Mouse (Mus musculus) liver, adult 2 months (tissue): Measurements from ENCODE around the gene Syt1. TPM values are rescaled to one million over a fixed set of nuclear protein-coding genes. Genes with fewer than 3 reads are reported as not detected.

Experiments used
- DNase-seq: peaks from one replicate; pipeline ENCODE4 v3.0.0-alpha.2; 2011; ENCODE audit warnings: low read depth, low spot score; ENCODE audit errors: extremely low read depth
- H3K27ac ChIP-seq: fragments of 200-500 bp; replicated peaks from 2 replicates; pipeline ENCODE4 v1.5.1; 2012; ENCODE audit warnings: low read depth, mild to moderate bottlenecking, control low read depth, inconsistent platforms, low read length; ENCODE audit not compliant: insufficient read depth
- H3K27me3 ChIP-seq: fragments of 200-500 bp; 2 replicates; pipeline ENCODE4 v1.6.1; 2012; ENCODE audit warnings: mild to moderate bottlenecking, moderate library complexity, low read length, inconsistent platforms; ENCODE audit not compliant: control insufficient read depth, insufficient read depth
- H3K36me3 ChIP-seq: fragments of 200-500 bp; 2 replicates; pipeline ENCODE4 v1.6.1; 2012; ENCODE audit warnings: low read length, inconsistent platforms; ENCODE audit not compliant: control insufficient read depth, insufficient read depth
- H3K4me1 ChIP-seq: fragments of 200-500 bp; 2 replicates; pipeline ENCODE4 v1.6.1; 2011; ENCODE audit warnings: low read length; ENCODE audit not compliant: control insufficient read depth, insufficient read depth
- H3K4me3 ChIP-seq: fragments of 200-500 bp; 2 replicates; pipeline ENCODE4 v1.5.1; 2011; ENCODE audit warnings: low read depth, mild to moderate bottlenecking, control low read depth, low read length, moderate library complexity; ENCODE audit not compliant: insufficient read depth
- H3K79me2 ChIP-seq: fragments of 200-500 bp; 2 replicates; pipeline ENCODE4 v1.6.1; 2012; ENCODE audit warnings: inconsistent platforms, mild to moderate bottlenecking, low read length, moderate library complexity; ENCODE audit not compliant: control insufficient read depth, insufficient read depth
- H3K9ac ChIP-seq: fragments of 200-500 bp; 2 replicates; pipeline ENCODE4 v1.6.1; 2012; ENCODE audit warnings: low read depth, mild to moderate bottlenecking, control low read depth, inconsistent platforms, low read length
- CTCF ChIP-seq: fragments of 200-500 bp; IDR thresholded peaks from 2 replicates; pipeline ENCODE4 v1.5.1; 2011; ENCODE audit warnings: low read depth, low read length, control low read depth
- POLR2A ChIP-seq: fragments of 200-500 bp; IDR thresholded peaks from 2 replicates; pipeline ENCODE4 v1.6.1; 2011; ENCODE audit warnings: low read length, control low read depth; ENCODE audit not compliant: insufficient read depth; ENCODE audit errors: extremely low read depth
- WGBS: fragments of 180-500 bp; shearing (Covaris S2); methylation state at CpG from one replicate; pipeline ENCODE4 v1.1.7; 2018; 5-methylcytosine and 5-hydroxymethylcytosine counted together
- polyA plus RNA-seq: library from polyadenylated mRNA; depleted of rRNA; stranded (reverse); fragments of >200 nt; gene quantifications from 2 replicates; pipeline ENCODE4 v1.2.3, GENCODE M21; 2012; rRNA removed
- total RNA-seq: library from RNA; depleted of rRNA; stranded (reverse); fragments of >200 nt; gene quantifications from 2 replicates; pipeline ENCODE4 v1.2.3, GENCODE M21; 2014; rRNA removed

The Syt1 gene
- total RNA-seq (4.7 and 5.8 TPM in 2 replicates), polyA plus RNA-seq (1.3 and 2.5 TPM in 2 replicates)

GRCm38 (mm10) chr10:109010241-109011193 lies at the start of gene Syt1:
Gene Syt1, minus strand, starts transcription at chr10:109010982.
- no peaks in the 10 kb centered on the region for H3K79me2 ChIP-seq
- WGBS: 4% methylated on average over 37 of the region's 37 CpGs
- no peak for DNase-seq
- no peak for TF ChIP-seq CTCF
- TF ChIP-seq POLR2A: no peak
- no peak within 1 kb of the TSS for H3K4me3 ChIP-seq
- H3K9ac ChIP-seq: no peak within 1 kb of the TSS
- H3K27ac ChIP-seq: no peak within 1 kb of the TSS
- H3K4me1 ChIP-seq: peaks cover 3% of the 10 kb centered on the region; the same call in 1 of the 2 replicates
- no peaks in the 10 kb centered on the region for H3K36me3 ChIP-seq
- H3K27me3 ChIP-seq: peaks cover 11% of the 10 kb centered on the region; the same call in 1 of the 2 replicates

GRCm38 (mm10) chr10:109056500-109056899 lies 45.7 kb upstream of the Syt1 start:
- no peak overlapping the region for H3K27ac ChIP-seq
- 87% methylated on average over 6 of the region's 6 CpGs for WGBS
- no peaks in the 10 kb centered on the region for H3K79me2 ChIP-seq
- no peak for DNase-seq
- TF ChIP-seq CTCF (no peak), POLR2A (no peak)
- no peak overlapping the region for H3K4me3 ChIP-seq
- H3K4me1 ChIP-seq: no peaks in the 10 kb centered on the region
- no peak overlapping the region for H3K9ac ChIP-seq
- H3K36me3 ChIP-seq: no peaks in the 10 kb centered on the region
- H3K27me3 ChIP-seq: no peaks in the 10 kb centered on the region

GRCm38 (mm10) chr10:109047537-109047936 lies 36.8 kb upstream of the Syt1 start:
- no peak for TF ChIP-seq POLR2A
- no peak for TF ChIP-seq CTCF
- 75% methylated on average over 5 of the region's 5 CpGs for WGBS
- DNase-seq: no peak
- Histone ChIP-seq H3K9ac (no peak overlapping the region), H3K79me2 (no peaks in the 10 kb centered on the region), H3K4me1 (no peaks in the 10 kb centered on the region), H3K36me3 (no peaks in the 10 kb centered on the region), H3K4me3 (no peak overlapping the region), H3K27me3 (no peaks in the 10 kb centered on the region), H3K27ac (no peak overlapping the region)

GRCm38 (mm10) chr10:109046988-109047387 lies 36.2 kb upstream of the Syt1 start:
- DNase-seq: no peak
- no peaks in the 10 kb centered on the region for H3K36me3 ChIP-seq
- no peaks in the 10 kb centered on the region for H3K4me1 ChIP-seq
- H3K27me3 ChIP-seq: no peaks in the 10 kb centered on the region
- TF ChIP-seq CTCF (no peak), POLR2A (no peak)
- H3K9ac ChIP-seq: no peak overlapping the region
- no peaks in the 10 kb centered on the region for H3K79me2 ChIP-seq
- H3K4me3 ChIP-seq: no peak overlapping the region
- H3K27ac ChIP-seq: no peak overlapping the region
- 84% methylated on average over 2 of the region's 2 CpGs for WGBS

GRCm38 (mm10) chr10:109011226-109012165 lies 714 bp upstream of the Syt1 start:
- no peaks in the 10 kb centered on the region for H3K36me3 ChIP-seq
- H3K27ac ChIP-seq: no peak overlapping the region
- DNase-seq: no peak
- WGBS: 3% methylated on average over 29 of the region's 29 CpGs
- no peak overlapping the region for H3K9ac ChIP-seq
- TF ChIP-seq POLR2A (no peak), CTCF (no peak)
- no peak overlapping the region for H3K4me3 ChIP-seq
- H3K4me1 ChIP-seq: peaks cover 3% of the 10 kb centered on the region; the same call in 1 of the 2 replicates
- peaks cover 11% of the 10 kb centered on the region; the same call in 1 of the 2 replicates for H3K27me3 ChIP-seq
- H3K79me2 ChIP-seq: no peaks in the 10 kb centered on the region
